Mouse (Mus musculus) bone marrow macrophage, adult 2 months (primary cell): ENCODE measurements around the gene Pan2. TPM values are rescaled to one million over a fixed set of nuclear protein-coding genes. Genes with fewer than 3 reads are reported as not detected.

ENCODE experiments used
- H3K27ac ChIP-seq: 2 replicates; pipeline ENCODE4 v1.5.1; 2012; ENCODE audit warnings: low read depth, low read length; ENCODE audit not compliant: insufficient read depth
- H3K4me1 ChIP-seq: 2 replicates; pipeline ENCODE4 v1.6.1; 2012; ENCODE audit warnings: low read length; ENCODE audit not compliant: control insufficient read depth, insufficient read depth
- H3K4me3 ChIP-seq: 2 replicates; pipeline ENCODE4 v1.5.1; 2012; ENCODE audit warnings: mild to moderate bottlenecking, low read length, moderate library complexity; ENCODE audit not compliant: insufficient read depth
- CTCF ChIP-seq: IDR thresholded peaks from 2 replicates; pipeline ENCODE4 v1.5.1; 2012; ENCODE audit warnings: low read depth, mild to moderate bottlenecking, low read length, moderate library complexity
- POLR2A ChIP-seq: IDR thresholded peaks from 2 replicates; pipeline ENCODE4 v1.6.1; 2012; ENCODE audit warnings: mild to moderate bottlenecking, low read depth, low read length, borderline replicate concordance
- polyA plus RNA-seq: library from polyadenylated mRNA; stranded (reverse); fragments of >200 nt; gene quantifications from 2 replicates; pipeline ENCODE4 v1.2.4, GENCODE M21; 2012; ENCODE audit not compliant: missing spikeins, insufficient read depth, insufficient read length

The Pan2 gene
- polyA plus RNA-seq, 1 experiment, result 14.3 TPM

- no peak overlapping the region for H3K4me3 ChIP-seq
- TF ChIP-seq POLR2A, result no peak
- no peak for TF ChIP-seq CTCF
- H3K4me1 ChIP-seq, result peaks cover 13% of the 10 kb centered on the region
Observed at GRCm38 (mm10) chr10:128336195-128336594, 33.1 kb downstream of the Pan2 start.

GRCm38 (mm10) chr10:128336597-128336996, 33.5 kb downstream of the Pan2 start:
- Histone ChIP-seq H3K27ac (peak overlapping the region; percentile 69), H3K4me3 (peak overlapping the region; percentile 60; the same call in 1 of the 2 replicates), H3K4me1 (peaks cover 17% of the 10 kb centered on the region)
- TF ChIP-seq POLR2A (no peak), CTCF (no peak)

More at GRCm38 (mm10) chr10:128336195-128336594, 33.1 kb downstream of the Pan2 start:
- H3K27ac ChIP-seq, result no peak overlapping the region

GRCm38 (mm10) chr10:128337306-128338181, 34.4 kb downstream of the Pan2 start, which contains the start of gene Cs:
Gene Cs, plus strand, starts transcription at chr10:128337734.
- Histone ChIP-seq H3K4me3 (peak within 1 kb of the TSS; percentile 91), H3K27ac (peak within 1 kb of the TSS; percentile 82), H3K4me1 (peaks cover 17% of the 10 kb centered on the region)
- TF ChIP-seq POLR2A, result no peak
- TF ChIP-seq CTCF, result no peak

DNA sequence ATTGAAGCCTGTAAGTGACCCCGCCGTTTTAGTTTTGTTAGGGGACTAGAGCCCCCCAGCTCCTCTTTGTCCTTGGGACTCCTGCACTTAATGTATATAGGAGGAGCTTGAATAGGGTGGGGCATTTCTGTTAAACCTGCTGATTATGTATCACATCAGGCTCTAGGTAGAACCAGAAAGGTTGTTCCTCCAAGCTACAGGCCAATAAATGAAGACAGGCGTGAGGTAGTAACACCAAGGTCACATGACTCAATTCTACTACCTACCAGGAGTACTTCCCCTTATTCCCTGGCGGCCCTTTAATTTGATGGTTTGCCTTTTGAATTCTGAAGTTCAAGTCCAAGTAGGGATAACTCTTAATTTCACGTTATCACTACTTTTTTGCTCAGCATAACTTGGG, 35.3 kb downstream of the Pan2 start:
- Histone ChIP-seq H3K4me3 (peak overlapping the region; percentile 91), H3K4me1 (peaks cover 23% of the 10 kb centered on the region), H3K27ac (peak overlapping the region; percentile 82)
- TF ChIP-seq CTCF, result no peak
- TF ChIP-seq POLR2A, result no peak

GRCm38 (mm10) chr10:128338948-128339347, 35.8 kb downstream of the Pan2 start:
- Histone ChIP-seq H3K4me1 (peaks cover 28% of the 10 kb centered on the region), H3K4me3 (peak overlapping the region; percentile 91; the same call in 1 of the 2 replicates), H3K27ac (no peak overlapping the region)
- TF ChIP-seq CTCF (no peak), POLR2A (no peak)

GRCm38 (mm10) chr10:128340257-128340656, 37.1 kb downstream of the Pan2 start:
- H3K4me3 ChIP-seq, result no peak overlapping the region
- no peak for TF ChIP-seq POLR2A
- no peak for TF ChIP-seq CTCF
- H3K27ac ChIP-seq, result no peak overlapping the region
- H3K4me1 ChIP-seq, result peaks cover 31% of the 10 kb centered on the region

- H3K4me3 ChIP-seq, result no peak overlapping the region
- peak overlapping the region; percentile 38 for H3K27ac ChIP-seq
- H3K4me1 ChIP-seq, result peaks cover 36% of the 10 kb centered on the region
- TF ChIP-seq POLR2A (no peak), CTCF (no peak)
Observed at GRCm38 (mm10) chr10:128343436-128343835, 40.3 kb downstream of the Pan2 start.

- Histone ChIP-seq H3K4me1 (peaks cover 31% of the 10 kb centered on the region), H3K27ac (peak overlapping the region; percentile 59), H3K4me3 (peak overlapping the region; percentile 40)
- TF ChIP-seq POLR2A (no peak), CTCF (no peak)
Observed at GRCm38 (mm10) chr10:128344568-128345275, 41.6 kb downstream of the Pan2 start.

GRCm38 (mm10) chr10:128347541-128347940, 44.4 kb downstream of the Pan2 start:
- H3K4me1 ChIP-seq, result peaks cover 23% of the 10 kb centered on the region

More at GRCm38 (mm10) chr10:128347541-128347940, 44.4 kb downstream of the Pan2 start:
- Histone ChIP-seq H3K27ac (no peak overlapping the region), H3K4me3 (no peak overlapping the region)
- TF ChIP-seq CTCF, result no peak
- TF ChIP-seq POLR2A, result no peak
